Mouse (Mus musculus): ENCODE results near the gene M1ap.
A peak's percentile ranks its signal among the peaks of the same experiment; 100 is the strongest.

Gene M1ap

DNA sequence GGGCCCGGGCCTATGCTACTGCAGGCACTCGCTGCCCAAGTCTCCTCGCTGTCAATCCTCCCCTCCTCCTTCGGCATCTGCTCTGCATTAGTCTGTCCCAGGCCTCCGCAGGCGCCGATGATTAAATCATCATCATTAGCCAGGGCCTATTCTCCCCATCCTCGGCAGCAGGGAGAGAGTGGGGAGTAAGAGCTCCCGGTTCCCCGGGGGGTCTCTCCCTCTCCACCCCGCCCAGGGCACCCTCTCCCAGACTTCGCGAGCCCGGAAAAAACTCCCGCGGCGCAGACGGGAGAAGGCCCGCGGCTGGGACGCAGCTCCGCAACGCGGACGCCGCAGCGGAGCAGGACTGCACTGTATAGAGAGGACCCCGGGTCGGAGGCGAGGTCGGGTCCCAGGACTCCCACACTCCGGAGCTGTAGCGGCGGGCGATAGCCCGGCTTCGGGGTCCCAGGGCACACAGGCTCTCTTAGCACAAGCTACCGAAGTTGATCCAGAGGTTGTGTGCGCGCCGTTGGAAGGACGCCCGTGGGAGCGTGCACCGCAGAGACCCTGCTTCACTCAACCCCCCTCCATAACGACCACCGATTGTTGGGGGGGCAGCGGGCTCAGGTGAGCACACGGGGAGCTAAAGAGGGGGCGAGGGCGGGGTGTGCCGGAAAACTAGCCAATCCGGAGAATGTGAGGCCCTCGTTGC lies 131.1 kb downstream of the M1ap start, which contains the start of gene Pcgf1:
Gene Pcgf1, plus strand, starts transcription at position 240 of the 694 bp plus-strand sequence.
- peak in 1 of 2 experiments; percentile 69 for DNase-seq

GRCm38 (mm10) chr6:83078324-83078858 lies 131.7 kb downstream of the M1ap start:
- DNase-seq, result peak; percentile 100
